In the genomic region with DNA sequence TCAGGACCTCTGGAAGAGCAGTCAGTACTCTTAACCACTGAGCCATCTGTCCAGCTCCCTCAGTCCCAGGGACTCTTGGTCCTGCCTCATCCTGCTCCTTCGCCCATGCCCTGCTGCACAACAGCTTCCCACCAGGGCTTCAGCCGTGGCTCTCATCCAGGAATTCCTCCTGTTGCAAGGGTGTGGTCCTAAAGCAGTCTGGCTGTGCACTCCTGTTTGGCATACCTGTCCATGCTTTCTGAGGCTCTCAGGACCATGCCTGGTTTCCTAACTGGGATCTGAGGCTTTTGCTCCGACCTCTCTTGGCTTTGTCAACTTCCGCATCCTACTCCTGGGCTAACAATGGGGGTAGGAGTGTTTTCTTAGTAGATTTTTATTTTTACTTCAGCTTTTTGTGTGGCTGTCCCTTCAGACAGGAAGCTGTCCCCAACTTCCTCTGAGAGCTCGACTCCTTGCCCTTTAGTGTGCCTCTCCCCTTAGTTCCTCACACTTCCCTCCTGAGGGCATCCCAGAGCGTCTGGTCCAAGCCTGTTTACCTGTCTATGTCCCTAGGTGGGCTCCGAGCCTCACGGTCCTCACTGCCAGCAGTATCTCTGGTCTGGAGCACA, we compare ENCODE assay signal across 13 mouse cellular contexts. TPM values are rescaled to one million over a fixed set of nuclear protein-coding genes. Genes with fewer than 3 reads are reported as not detected.
DNase-seq lines count a peak whose midpoint lies in the region; ATAC-seq lines count a peak whose summit lies in the region.
"Had no signal": no experiment of that assay in that cellular context is flagged by ENCODE, and none has a peak within 500 bp of the region (broad histone marks: within the 10 kb centered on the region; RNA-seq: fewer than 3 reads in every experiment).

No protein-coding gene starts in this region.

- no peaks in the 10 kb centered on the region for H3K27me3 ChIP-seq in kidney, embryonic 15.5 days
- no peaks in the 10 kb centered on the region for H3K27me3 ChIP-seq in heart, embryonic 13.5 days (replicated peaks)
- H3K27me3 ChIP-seq: CH12.LX; embryonic facial prominence, embryonic 13.5 days; lung, embryonic 15.5 days had no signal

- H3K4me3 ChIP-seq in kidney, embryonic 15.5 days (replicated peaks): no peak overlapping the region
- no peak overlapping the region for H3K4me3 ChIP-seq in heart, embryonic 13.5 days
- H3K4me3 ChIP-seq: embryonic facial prominence, embryonic 13.5 days; lung, embryonic 15.5 days had no signal

- no peaks in the 10 kb centered on the region for H3K9me3 ChIP-seq in kidney, embryonic 15.5 days (replicated peaks)
- no peaks in the 10 kb centered on the region for H3K9me3 ChIP-seq in heart, embryonic 13.5 days
- H3K9me3 ChIP-seq: embryonic facial prominence, embryonic 13.5 days; lung, embryonic 15.5 days had no signal

- H3K4me2 ChIP-seq in kidney, embryonic 15.5 days: no peak overlapping the region
- H3K4me2 ChIP-seq in heart, embryonic 13.5 days: no peak overlapping the region
- H3K4me2 ChIP-seq: embryonic facial prominence, embryonic 13.5 days; lung, embryonic 15.5 days had no signal

- no peaks in the 10 kb centered on the region for H3K4me1 ChIP-seq in kidney, embryonic 15.5 days
- H3K4me1 ChIP-seq in heart, embryonic 13.5 days: 0 out of 2 replicates have a peak, but pooled peaks cover 6% of the 10 kb centered on the region
- H3K4me1 ChIP-seq: embryonic facial prominence, embryonic 13.5 days; lung, embryonic 15.5 days had no signal

- peak overlapping the region; percentile 45 for H3K27ac ChIP-seq in kidney, embryonic 15.5 days
- peak overlapping the region; percentile 43; the same call in 1 of the 2 replicates for H3K27ac ChIP-seq in heart, embryonic 13.5 days (replicated peaks)
- H3K27ac ChIP-seq: embryonic facial prominence, embryonic 13.5 days; lung, embryonic 15.5 days had no signal

- peaks cover 66% of the 10 kb centered on the region for H3K36me3 ChIP-seq in kidney, embryonic 15.5 days
- H3K36me3 ChIP-seq in heart, embryonic 13.5 days: peaks cover 74% of the 10 kb centered on the region

- no peak for DNase-seq in kidney, adult 18-20 months
- peak; percentile 47 for DNase-seq in lung, postnatal 10 days
- DNase-seq in urinary bladder, postnatal 4 days (ENCODE audit: low spot score in 2 of 2): no peak
- no peak for DNase-seq in cerebellum, postnatal 36 days
- no peak for DNase-seq in embryo, embryonic 10 days (ENCODE audit: low spot score)
- DNase-seq: right cerebral cortex, postnatal 25 days; thymus, adult 18-20 months had no signal

- WGBS in kidney, embryonic 15.5 days: 78% methylated on average over 8 of the region's 8 CpGs
- 66% methylated on average over 8 of the region's 8 CpGs for WGBS in heart, embryonic 13.5 days

- no peak for ATAC-seq in kidney, embryonic 15.5 days (replicated peaks; ENCODE audit: low FRiP score)
- ATAC-seq in CD4-positive, CD25-positive, alpha-beta regulatory T cell, adult 4 months: peak; percentile 58
- ATAC-seq in heart, embryonic 13.5 days (ENCODE audit: extremely low read depth, insufficient number of reproducible peaks, low FRiP score, low TSS enrichment): no peak

- no peak overlapping the region for H3K9ac ChIP-seq in kidney, embryonic 15.5 days
- no peak overlapping the region for H3K9ac ChIP-seq in heart, embryonic 13.5 days
- H3K9ac ChIP-seq: embryonic facial prominence, embryonic 13.5 days; lung, embryonic 15.5 days had no signal

RNA-seq across cellular contexts. Expression of a gene that starts 26.5 kb away (rescaled TPM):
- polyA plus RNA-seq in kidney, embryonic 15.5 days (2015; fragmentation: Nextera tagmentation; extraction: Ambion mirVana): 11.2 and 12.2 TPM in 2 replicates
- 10 to 100 TPM; 12.3 to 20.9 TPM for polyA plus RNA-seq in CD4-positive, CD25-positive, alpha-beta regulatory T cell, adult 4 months (2017; shearing (Covaris generic))
- 6.4 and 6.8 TPM in 2 replicates for polyA plus RNA-seq in heart, embryonic 13.5 days (2015; fragmentation: Nextera tagmentation; extraction: Ambion mirVana)

RNA-seq across cellular contexts. Expression of a gene that starts 27.9 kb away (rescaled TPM):
- polyA plus RNA-seq in kidney, embryonic 15.5 days (2015; fragmentation: Nextera tagmentation; extraction: Ambion mirVana): 8.1 and 9.0 TPM in 2 replicates
- polyA plus RNA-seq in CD4-positive, CD25-positive, alpha-beta regulatory T cell, adult 4 months (2017; shearing (Covaris generic)): 10 to 100 TPM; 11.2 to 13.0 TPM
- 4.0 and 4.8 TPM in 2 replicates for polyA plus RNA-seq in heart, embryonic 13.5 days (2015; fragmentation: Nextera tagmentation; extraction: Ambion mirVana)
